Mouse (Mus musculus): ENCODE data around the gene Enc1. TPM values are rescaled to one million over a fixed set of nuclear protein-coding genes. Genes with fewer than 3 reads are reported as not detected.

The Enc1 gene
- polyA plus RNA-seq, 1 experiment from 2014 or later: 5.1 TPM

GRCm38 (mm10) chr13:97252469-97252868 is 11.6 kb downstream of the Enc1 start:
- peaks cover 10 to 21% of the 10 kb centered on the region in 2 experiments for H3K4me1 ChIP-seq (ENCODE audit: control insufficient read depth in 2 of 2, insufficient read depth in 2 of 2, low read length in 2 of 2)
- no peak overlapping the region for H3K9ac ChIP-seq (ENCODE audit: low read length)
- no peak overlapping the region for H3K27ac ChIP-seq (replicated peaks in 1 of 2; ENCODE audit: control insufficient read depth in 1 of 2, insufficient read depth in 1 of 2, low read depth in 2 of 2, low read length in 2 of 2)
- peaks cover 38% of the 10 kb centered on the region for H3K36me3 ChIP-seq (ENCODE audit: control insufficient read depth, insufficient read depth, low read length)
- no peak overlapping the region for H3K4me2 ChIP-seq (ENCODE audit: low read length)
- no peaks in the 10 kb centered on the region for H3K9me3 ChIP-seq (ENCODE audit: control insufficient read depth, low read length)
- ATAC-seq (ENCODE audit: insufficient number of reproducible peaks, insufficient read depth, low FRiP score, low read depth): no peak
- no peak overlapping the region for H3K4me3 ChIP-seq (ENCODE audit: control insufficient read depth in 1 of 2, insufficient read depth in 1 of 2, low read depth in 1 of 2, low read length in 2 of 2)
- H3K27me3 ChIP-seq (ENCODE audit: control insufficient read depth, insufficient read depth, low read length): no peaks in the 10 kb centered on the region
- 69% methylated on average over 7 of the region's 7 CpGs for WGBS

GRCm38 (mm10) chr13:97253418-97253981 is 12.6 kb downstream of the Enc1 start:
- H3K4me2 ChIP-seq (ENCODE audit: low read length): no peak overlapping the region
- no peak overlapping the region for H3K4me3 ChIP-seq (ENCODE audit: control insufficient read depth in 1 of 2, insufficient read depth in 1 of 2, low read depth in 1 of 2, low read length in 2 of 2)
- 49% methylated on average over 6 of the region's 6 CpGs for WGBS
- ATAC-seq (ENCODE audit: insufficient number of reproducible peaks, insufficient read depth, low FRiP score, low read depth): no peak; the same call in 1 of the 2 replicates
- H3K27ac ChIP-seq (replicated peaks in 1 of 2; ENCODE audit: control insufficient read depth in 1 of 2, insufficient read depth in 1 of 2, low read depth in 2 of 2, low read length in 2 of 2): no peak overlapping the region
- peaks cover 10 to 17% of the 10 kb centered on the region in 2 experiments for H3K4me1 ChIP-seq (ENCODE audit: control insufficient read depth in 2 of 2, insufficient read depth in 2 of 2, low read length in 2 of 2)
- no peaks in the 10 kb centered on the region for H3K27me3 ChIP-seq (ENCODE audit: control insufficient read depth, insufficient read depth, low read length)
- H3K36me3 ChIP-seq (ENCODE audit: control insufficient read depth, insufficient read depth, low read length): peaks cover 27% of the 10 kb centered on the region
- H3K9ac ChIP-seq (ENCODE audit: low read length): no peak overlapping the region
- no peaks in the 10 kb centered on the region for H3K9me3 ChIP-seq (ENCODE audit: control insufficient read depth, low read length)

GRCm38 (mm10) chr13:97253994-97254393 is 13.1 kb downstream of the Enc1 start:
- no peaks in the 10 kb centered on the region for H3K9me3 ChIP-seq (ENCODE audit: control insufficient read depth, low read length)
- peaks cover 25% of the 10 kb centered on the region for H3K36me3 ChIP-seq (ENCODE audit: control insufficient read depth, insufficient read depth, low read length)
- no peak for ATAC-seq (ENCODE audit: insufficient number of reproducible peaks, insufficient read depth, low FRiP score, low read depth)
- H3K4me2 ChIP-seq (ENCODE audit: low read length): no peak overlapping the region
- H3K27ac ChIP-seq (replicated peaks in 1 of 2; ENCODE audit: control insufficient read depth in 1 of 2, insufficient read depth in 1 of 2, low read depth in 2 of 2, low read length in 2 of 2): no peak overlapping the region
- H3K9ac ChIP-seq (ENCODE audit: low read length): no peak overlapping the region
- peaks cover 6 to 12% of the 10 kb centered on the region in 2 experiments for H3K4me1 ChIP-seq (ENCODE audit: control insufficient read depth in 2 of 2, insufficient read depth in 2 of 2, low read length in 2 of 2)
- no peaks in the 10 kb centered on the region for H3K27me3 ChIP-seq (ENCODE audit: control insufficient read depth, insufficient read depth, low read length)
- 90% methylated on average over 5 of the region's 5 CpGs for WGBS
- H3K4me3 ChIP-seq (ENCODE audit: control insufficient read depth in 1 of 2, insufficient read depth in 1 of 2, low read depth in 1 of 2, low read length in 2 of 2): no peak overlapping the region

GRCm38 (mm10) chr13:97254564-97255164 is 13.8 kb downstream of the Enc1 start:
- Histone ChIP-seq H3K9me3 (ENCODE audit: control insufficient read depth, low read length) (no peaks in the 10 kb centered on the region), H3K27ac (replicated peaks in 1 of 2; ENCODE audit: control insufficient read depth in 1 of 2, insufficient read depth in 1 of 2, low read depth in 2 of 2, low read length in 2 of 2) (no peak overlapping the region), H3K4me1 (ENCODE audit: control insufficient read depth in 2 of 2, insufficient read depth in 2 of 2, low read length in 2 of 2) (peaks cover 2 to 5% of the 10 kb centered on the region in 2 experiments; a peak in 3 of 4 replicates), H3K27me3 (ENCODE audit: control insufficient read depth, insufficient read depth, low read length) (no peaks in the 10 kb centered on the region), H3K36me3 (ENCODE audit: control insufficient read depth, insufficient read depth, low read length) (peaks cover 25% of the 10 kb centered on the region), H3K4me2 (ENCODE audit: low read length) (no peak overlapping the region), H3K4me3 (ENCODE audit: control insufficient read depth in 1 of 2, insufficient read depth in 1 of 2, low read depth in 1 of 2, low read length in 2 of 2) (no peak overlapping the region), H3K9ac (ENCODE audit: low read length) (no peak overlapping the region)
- ATAC-seq (ENCODE audit: insufficient number of reproducible peaks, insufficient read depth, low FRiP score, low read depth): no peak
- 82% methylated on average over 10 of the region's 10 CpGs for WGBS

GRCm38 (mm10) chr13:97255976-97256848 is 15.3 kb downstream of the Enc1 start:
- no peak for ATAC-seq (ENCODE audit: insufficient number of reproducible peaks, insufficient read depth, low FRiP score, low read depth)
- 55% methylated on average over 6 of the region's 6 CpGs for WGBS
- no peaks in the 10 kb centered on the region for H3K27me3 ChIP-seq (ENCODE audit: control insufficient read depth, insufficient read depth, low read length)

GRCm38 (mm10) chr13:97256849-97257379 is 16.0 kb downstream of the Enc1 start:
- Histone ChIP-seq H3K9ac (ENCODE audit: low read length) (no peak overlapping the region), H3K4me2 (ENCODE audit: low read length) (no peak overlapping the region), H3K27ac (replicated peaks in 1 of 2; ENCODE audit: control insufficient read depth in 1 of 2, insufficient read depth in 1 of 2, low read depth in 2 of 2, low read length in 2 of 2) (0 out of 4 replicates have a peak overlapping the region, but pooled peaks of 1 of the 2 experiments have one; percentile 2), H3K36me3 (ENCODE audit: control insufficient read depth, insufficient read depth, low read length) (peaks cover 4% of the 10 kb centered on the region), H3K9me3 (ENCODE audit: control insufficient read depth, low read length) (no peaks in the 10 kb centered on the region), H3K27me3 (ENCODE audit: control insufficient read depth, insufficient read depth, low read length) (no peaks in the 10 kb centered on the region), H3K4me1 (ENCODE audit: control insufficient read depth in 2 of 2, insufficient read depth in 2 of 2, low read length in 2 of 2) (peaks cover 0 to 2% of the 10 kb centered on the region in 2 experiments; a peak in 1 of 4 replicates), H3K4me3 (ENCODE audit: control insufficient read depth in 1 of 2, insufficient read depth in 1 of 2, low read depth in 1 of 2, low read length in 2 of 2) (no peak overlapping the region)
- WGBS: 58% methylated on average over 12 of the region's 12 CpGs
- ATAC-seq (ENCODE audit: insufficient number of reproducible peaks, insufficient read depth, low FRiP score, low read depth): no peak

More at GRCm38 (mm10) chr13:97255976-97256848, 15.3 kb downstream of the Enc1 start:
- no peak overlapping the region for H3K4me3 ChIP-seq (ENCODE audit: control insufficient read depth in 1 of 2, insufficient read depth in 1 of 2, low read depth in 1 of 2, low read length in 2 of 2)
- H3K4me1 ChIP-seq (ENCODE audit: control insufficient read depth in 2 of 2, insufficient read depth in 2 of 2, low read length in 2 of 2): peaks cover 0 to 2% of the 10 kb centered on the region in 2 experiments; a peak in 1 of 4 replicates
- H3K27ac ChIP-seq (replicated peaks in 1 of 2; ENCODE audit: control insufficient read depth in 1 of 2, insufficient read depth in 1 of 2, low read depth in 2 of 2, low read length in 2 of 2): 0 out of 4 replicates have a peak overlapping the region, but pooled peaks of 1 of the 2 experiments have one; percentile 2
- peaks cover 11% of the 10 kb centered on the region for H3K36me3 ChIP-seq (ENCODE audit: control insufficient read depth, insufficient read depth, low read length)
- H3K9me3 ChIP-seq (ENCODE audit: control insufficient read depth, low read length): no peaks in the 10 kb centered on the region
- H3K9ac ChIP-seq (ENCODE audit: low read length): no peak overlapping the region
- no peak overlapping the region for H3K4me2 ChIP-seq (ENCODE audit: low read length)

- Histone ChIP-seq H3K27ac (replicated peaks in 1 of 2; ENCODE audit: control insufficient read depth in 1 of 2, insufficient read depth in 1 of 2, low read depth in 2 of 2, low read length in 2 of 2) (no peak overlapping the region), H3K4me2 (ENCODE audit: low read length) (0 out of 2 replicates have a peak overlapping the region, but pooled peaks have one; percentile 3), H3K9me3 (ENCODE audit: control insufficient read depth, low read length) (no peaks in the 10 kb centered on the region), H3K4me3 (ENCODE audit: control insufficient read depth in 1 of 2, insufficient read depth in 1 of 2, low read depth in 1 of 2, low read length in 2 of 2) (no peak overlapping the region), H3K27me3 (ENCODE audit: control insufficient read depth, insufficient read depth, low read length) (no peaks in the 10 kb centered on the region), H3K9ac (ENCODE audit: low read length) (no peak overlapping the region), H3K36me3 (ENCODE audit: control insufficient read depth, insufficient read depth, low read length) (no peaks in the 10 kb centered on the region), H3K4me1 (ENCODE audit: control insufficient read depth in 2 of 2, insufficient read depth in 2 of 2, low read length in 2 of 2) (no peaks in the 10 kb centered on the region)
- ATAC-seq (ENCODE audit: insufficient number of reproducible peaks, insufficient read depth, low FRiP score, low read depth): no peak
- 65% methylated on average over 16 of the region's 16 CpGs for WGBS
Measured at GRCm38 (mm10) chr13:97259271-97259670, 18.4 kb downstream of the Enc1 start.
